In genomic region chr6:88929451-88929850, GRCm38 (mm10) we compare ENCODE assay signal across 17 mouse cellular contexts. TPM values are rescaled to one million over a fixed set of nuclear protein-coding genes. Genes with fewer than 3 reads are reported as not detected.
DNase-seq lines count a peak whose midpoint lies in the region; ATAC-seq and TF ChIP-seq lines count a peak whose summit lies in the region.
"Had no signal": no experiment of that assay in that cellular context is flagged by ENCODE, and none has a peak within 500 bp of the region (broad histone marks: within the 10 kb centered on the region; RNA-seq: fewer than 3 reads in every experiment).

No protein-coding gene starts in this region.

- no peak for ATAC-seq in hindbrain, embryonic 16.5 days
- ATAC-seq in forebrain, embryonic 14.5 days: 0 out of 2 replicates have a peak, but pooled peaks have one; percentile 4
- no peak for ATAC-seq in hindbrain, postnatal 0 days
- no peak for ATAC-seq in midbrain, postnatal 0 days (ENCODE audit: low FRiP score)
- no peak for ATAC-seq in inflammation-experienced regulatory T-cells, adult 6 months
- ATAC-seq: liver, embryonic 12.5 days had no signal

- no peak overlapping the region for H3K4me2 ChIP-seq in hindbrain, embryonic 16.5 days (ENCODE audit: low read length)
- H3K4me2 ChIP-seq in forebrain, embryonic 14.5 days (ENCODE audit: low read length): no peak overlapping the region
- no peak overlapping the region for H3K4me2 ChIP-seq in hindbrain, postnatal 0 days (ENCODE audit: low read depth, low read length)
- H3K4me2 ChIP-seq in midbrain, postnatal 0 days (ENCODE audit: low read depth, low read length, poor library complexity, severe bottlenecking): no peak overlapping the region
- H3K4me2 ChIP-seq: embryonic facial prominence, embryonic 12.5 days; heart, embryonic 12.5 days; liver, embryonic 12.5 days; lung, embryonic 15.5 days had no signal

- 0 out of 2 replicates have a peak, but pooled peaks have one; percentile 4 for TF ChIP-seq CTCF in hindbrain, postnatal 0 days (IDR thresholded peaks at IDR 0.05; ENCODE audit: low read depth)
- TF ChIP-seq CTCF in midbrain, postnatal 0 days (IDR thresholded peaks at IDR 0.05): no peak

- 48% methylated on average over 6 of the region's 6 CpGs for WGBS in hindbrain, embryonic 10.5 days
- WGBS in hindbrain, embryonic 16.5 days: 31% methylated on average over 6 of the region's 6 CpGs
- WGBS in forebrain, embryonic 14.5 days: 29% methylated on average over 6 of the region's 6 CpGs
- WGBS in hindbrain, postnatal 0 days: 36% methylated on average over 6 of the region's 6 CpGs
- WGBS in midbrain, postnatal 0 days: 30% methylated on average over 6 of the region's 6 CpGs

- no peaks in the 10 kb centered on the region for H3K36me3 ChIP-seq in hindbrain, embryonic 10.5 days
- H3K36me3 ChIP-seq in hindbrain, embryonic 16.5 days (ENCODE audit: control insufficient read depth, insufficient read depth, low read length): no peaks in the 10 kb centered on the region
- no peaks in the 10 kb centered on the region for H3K36me3 ChIP-seq in forebrain, embryonic 14.5 days (ENCODE audit: control insufficient read depth, insufficient read depth, low read length)
- H3K36me3 ChIP-seq in hindbrain, postnatal 0 days (ENCODE audit: insufficient read depth, low read length): no peaks in the 10 kb centered on the region
- H3K36me3 ChIP-seq in midbrain, postnatal 0 days (ENCODE audit: insufficient read depth, low read length): no peaks in the 10 kb centered on the region
- H3K36me3 ChIP-seq: embryonic facial prominence, embryonic 12.5 days; G1E; heart, embryonic 12.5 days; limb, embryonic 10.5 days; liver, embryonic 12.5 days; lung, embryonic 15.5 days had no signal

- H3K27ac ChIP-seq in hindbrain, embryonic 10.5 days: peak overlapping the region; percentile 93
- no peak overlapping the region for H3K27ac ChIP-seq in hindbrain, embryonic 16.5 days (ENCODE audit: low read depth, low read length)
- H3K27ac ChIP-seq in forebrain, embryonic 14.5 days (ENCODE audit: low read depth, low read length): peak overlapping the region; percentile 71
- H3K27ac ChIP-seq in hindbrain, postnatal 0 days: no peak overlapping the region
- no peak overlapping the region for H3K27ac ChIP-seq in midbrain, postnatal 0 days (ENCODE audit: low read depth, low read length)
- H3K27ac ChIP-seq: embryonic facial prominence, embryonic 12.5 days; limb, embryonic 10.5 days; liver, embryonic 12.5 days; lung, embryonic 15.5 days had no signal

- peaks cover 94% of the 10 kb centered on the region for H3K4me1 ChIP-seq in hindbrain, embryonic 10.5 days (replicated peaks)
- peaks cover 28% of the 10 kb centered on the region for H3K4me1 ChIP-seq in hindbrain, embryonic 16.5 days (ENCODE audit: control insufficient read depth, insufficient read depth, low read depth, low read length)
- peaks cover 28% of the 10 kb centered on the region for H3K4me1 ChIP-seq in forebrain, embryonic 14.5 days (ENCODE audit: control insufficient read depth, insufficient read depth, low read length)
- H3K4me1 ChIP-seq in hindbrain, postnatal 0 days (ENCODE audit: insufficient read depth, low read length): peaks cover 28% of the 10 kb centered on the region
- peaks cover 12% of the 10 kb centered on the region; the same call in 1 of the 2 replicates for H3K4me1 ChIP-seq in midbrain, postnatal 0 days (ENCODE audit: insufficient read depth, low read length)

- H3K9me3 ChIP-seq in hindbrain, embryonic 10.5 days: no peaks in the 10 kb centered on the region
- H3K9me3 ChIP-seq in hindbrain, embryonic 16.5 days (ENCODE audit: control insufficient read depth, low read length): no peaks in the 10 kb centered on the region
- no peaks in the 10 kb centered on the region for H3K9me3 ChIP-seq in forebrain, embryonic 14.5 days (replicated peaks; ENCODE audit: control insufficient read depth, low read length)
- H3K9me3 ChIP-seq in hindbrain, postnatal 0 days (ENCODE audit: low read length): no peaks in the 10 kb centered on the region
- no peaks in the 10 kb centered on the region for H3K9me3 ChIP-seq in midbrain, postnatal 0 days (ENCODE audit: low read length)
- H3K9me3 ChIP-seq: embryonic facial prominence, embryonic 12.5 days; G1E; heart, embryonic 12.5 days; limb, embryonic 10.5 days; liver, embryonic 12.5 days; lung, embryonic 15.5 days had no signal

- no peak overlapping the region for H3K9ac ChIP-seq in hindbrain, embryonic 16.5 days (ENCODE audit: low read depth, low read length)
- 0 out of 2 replicates have a peak overlapping the region, but pooled peaks have one; percentile 17 for H3K9ac ChIP-seq in forebrain, embryonic 14.5 days (ENCODE audit: low read length)
- no peak overlapping the region for H3K9ac ChIP-seq in hindbrain, postnatal 0 days (replicated peaks; ENCODE audit: low read length)
- H3K9ac ChIP-seq in midbrain, postnatal 0 days (replicated peaks; ENCODE audit: low read length, poor library complexity, severe bottlenecking): no peak overlapping the region
- H3K9ac ChIP-seq: embryonic facial prominence, embryonic 12.5 days; heart, embryonic 12.5 days; liver, embryonic 12.5 days; lung, embryonic 15.5 days had no signal

- peaks cover 18% of the 10 kb centered on the region; the same call in 1 of the 2 replicates for H3K27me3 ChIP-seq in hindbrain, embryonic 10.5 days (ENCODE audit: insufficient read depth, poor library complexity, severe bottlenecking)
- no peaks in the 10 kb centered on the region for H3K27me3 ChIP-seq in hindbrain, embryonic 16.5 days (replicated peaks; ENCODE audit: control insufficient read depth, insufficient read depth, low read length)
- H3K27me3 ChIP-seq in forebrain, embryonic 14.5 days (replicated peaks; ENCODE audit: control insufficient read depth, insufficient read depth, low read length): no peaks in the 10 kb centered on the region
- H3K27me3 ChIP-seq in hindbrain, postnatal 0 days (ENCODE audit: insufficient read depth, low read length): no peaks in the 10 kb centered on the region
- no peaks in the 10 kb centered on the region for H3K27me3 ChIP-seq in midbrain, postnatal 0 days (ENCODE audit: insufficient read depth, low read length)
- H3K27me3 ChIP-seq: embryonic facial prominence, embryonic 12.5 days; lung, embryonic 15.5 days had no signal

- no peak overlapping the region for H3K4me3 ChIP-seq in hindbrain, embryonic 10.5 days
- H3K4me3 ChIP-seq in hindbrain, embryonic 16.5 days (ENCODE audit: low read length): no peak overlapping the region
- H3K4me3 ChIP-seq in forebrain, embryonic 14.5 days (ENCODE audit: low read depth, low read length): no peak overlapping the region
- H3K4me3 ChIP-seq in hindbrain, postnatal 0 days (ENCODE audit: low read length): no peak overlapping the region
- H3K4me3 ChIP-seq in midbrain, postnatal 0 days (ENCODE audit: low read depth, low read length): no peak overlapping the region
- H3K4me3 ChIP-seq: embryonic facial prominence, embryonic 12.5 days; heart, embryonic 12.5 days; limb, embryonic 10.5 days; liver, embryonic 12.5 days; lung, embryonic 15.5 days had no signal

- peak; percentile 54 for DNase-seq in hindbrain, embryonic 10.5 days (ENCODE audit: low spot score)
- peak; percentile 68 for DNase-seq in forebrain, embryonic 14.5 days (ENCODE audit: low spot score)
- DNase-seq in hindbrain, postnatal 0 days (ENCODE audit: low spot score): peak; percentile 48
- peak; percentile 44 for DNase-seq in midbrain, postnatal 0 days (ENCODE audit: low spot score)
- DNase-seq in gastrocnemius, adult 18-20 months (ENCODE audit: low spot score): no peak
- DNase-seq: adrenal gland, adult 8-10 months; gastrocnemius, postnatal 14 days; kidney, adult 9 months; spleen, adult 18-20 months had no signal

RNA-seq across cellular contexts. Expression of gene Tpra1, which starts 27.4 kb away (rescaled TPM):
- polyA plus RNA-seq in hindbrain, embryonic 10.5 days (2016; fragmentation: Nextera tagmentation; extraction: Ambion mirVana): 60.5 and 62.3 TPM in 2 replicates
- 92.3 and 94.7 TPM in 2 replicates for polyA plus RNA-seq in hindbrain, embryonic 16.5 days (2015; fragmentation: Nextera tagmentation; extraction: Ambion mirVana)
- polyA plus RNA-seq in forebrain, embryonic 14.5 days (2014; fragmentation: Nextera tagmentation; extraction: Ambion mirVana): 32.9 and 41.2 TPM in 2 replicates
- 55.2 and 88.4 TPM in 2 replicates for total RNA-seq in hindbrain, postnatal 0 days (2014; rRNA removed)
- 49.4 and 56.0 TPM in 2 replicates for polyA plus RNA-seq in hindbrain, postnatal 0 days (2015; fragmentation: Nextera tagmentation; extraction: Ambion mirVana)
- 65.7 and 69.7 TPM in 2 replicates for total RNA-seq in midbrain, postnatal 0 days (2014; rRNA removed)
- 52.7 and 67.5 TPM in 2 replicates for polyA plus RNA-seq in midbrain, postnatal 0 days (2015; fragmentation: Nextera tagmentation; extraction: Ambion mirVana)
- total RNA-seq in gastrocnemius, adult 18-20 months (2021): 10 to 100 TPM; 17.9 to 27.9 TPM
- polyA plus RNA-seq in inflammation-experienced regulatory T-cells, adult 6 months (2017; shearing (Covaris generic)): 10 to 100 TPM; 46.5 to 64.8 (median 52.8) TPM

RNA-seq across cellular contexts. Expression of gene Mcm2, which starts 30.9 kb away (rescaled TPM):
- 222 and 292 TPM in 2 replicates for polyA plus RNA-seq in hindbrain, embryonic 10.5 days (2016; fragmentation: Nextera tagmentation; extraction: Ambion mirVana)
- 27.3 and 35.0 TPM in 2 replicates for polyA plus RNA-seq in hindbrain, embryonic 16.5 days (2015; fragmentation: Nextera tagmentation; extraction: Ambion mirVana)
- polyA plus RNA-seq in forebrain, embryonic 14.5 days (2014; fragmentation: Nextera tagmentation; extraction: Ambion mirVana): 71.1 and 82.8 TPM in 2 replicates
- total RNA-seq in hindbrain, postnatal 0 days (2014; rRNA removed): 35.3 and 37.0 TPM in 2 replicates
- 21.7 and 23.3 TPM in 2 replicates for polyA plus RNA-seq in hindbrain, postnatal 0 days (2015; fragmentation: Nextera tagmentation; extraction: Ambion mirVana)
- 11.4 and 16.2 TPM in 2 replicates for total RNA-seq in midbrain, postnatal 0 days (2014; rRNA removed)
- polyA plus RNA-seq in midbrain, postnatal 0 days (2015; fragmentation: Nextera tagmentation; extraction: Ambion mirVana): 7.6 and 7.7 TPM in 2 replicates
- total RNA-seq in gastrocnemius, adult 18-20 months (2021): 1 to 10 TPM; 6.1 to 6.4 TPM
- 10 to 100 TPM; 18.8 to 61.4 (median 19.9) TPM for polyA plus RNA-seq in inflammation-experienced regulatory T-cells, adult 6 months (2017; shearing (Covaris generic))

RNA-seq across cellular contexts. Expression of gene Podxl2, which starts 54.6 kb away (rescaled TPM):
- 81.1 and 182 TPM in 2 replicates for polyA plus RNA-seq in hindbrain, embryonic 10.5 days (2016; fragmentation: Nextera tagmentation; extraction: Ambion mirVana)
- polyA plus RNA-seq in hindbrain, embryonic 16.5 days (2015; fragmentation: Nextera tagmentation; extraction: Ambion mirVana): 553 and 621 TPM in 2 replicates
- 334 and 428 TPM in 2 replicates for polyA plus RNA-seq in forebrain, embryonic 14.5 days (2014; fragmentation: Nextera tagmentation; extraction: Ambion mirVana)
- 1,247 and 1,290 TPM in 2 replicates for total RNA-seq in hindbrain, postnatal 0 days (2014; rRNA removed)
- 675 and 695 TPM in 2 replicates for polyA plus RNA-seq in hindbrain, postnatal 0 days (2015; fragmentation: Nextera tagmentation; extraction: Ambion mirVana)
- total RNA-seq in midbrain, postnatal 0 days (2014; rRNA removed): 883 and 1,011 TPM in 2 replicates
- polyA plus RNA-seq in midbrain, postnatal 0 days (2015; fragmentation: Nextera tagmentation; extraction: Ambion mirVana): 727 and 776 TPM in 2 replicates
- 10 to 100 TPM; 63.1 to 63.5 TPM for total RNA-seq in gastrocnemius, adult 18-20 months (2021)
- polyA plus RNA-seq in inflammation-experienced regulatory T-cells, adult 6 months (2017; shearing (Covaris generic)): not detected
- polyA plus RNA-seq: G1E had no signal

Comparison
In these comparisons a context has a peak if more than half of its experiments do, and no peak if none do; other contexts are left out.
1. H3K27ac ChIP-seq: peak in hindbrain, embryonic 10.5 days (single experiment) and forebrain, embryonic 14.5 days (single experiment); none in hindbrain, embryonic 16.5 days (single experiment), hindbrain, postnatal 0 days (single experiment) and midbrain, postnatal 0 days (single experiment).
2. RNA of gene Podxl2, which starts 54.6 kb away (polyA plus RNA-seq): 727 to 776 TPM in midbrain, postnatal 0 days, 675 to 695 TPM in hindbrain, postnatal 0 days, 553 to 621 TPM in hindbrain, embryonic 16.5 days, 334 to 428 TPM in forebrain, embryonic 14.5 days and 81.1 to 182 TPM in hindbrain, embryonic 10.5 days; not detected in inflammation-experienced regulatory T-cells, adult 6 months; every median in the first group is over 10 times any median in the second.